Mouse (Mus musculus): Measurements from ENCODE around the gene Vps37c. TPM values are rescaled to one million over a fixed set of nuclear protein-coding genes. Genes with fewer than 3 reads are reported as not detected.
A peak's percentile ranks its signal among the peaks of the same experiment; 100 is the strongest.

The Vps37c gene
- polyA plus RNA-seq (2012; rRNA removed) (6.0 and 6.3 TPM in 2 replicates), polyA plus RNA-seq (2014; fragmentation: Nextera tagmentation; extraction: Ambion mirVana) (9.3 and 10.4 TPM in 2 replicates)

- peak; percentile 91 for ATAC-seq (ENCODE audit: insufficient read depth)
- H3K27me3 ChIP-seq (ENCODE audit: control insufficient read depth, insufficient read depth, low read length), result no peaks in the 10 kb centered on the region
- no peaks in the 10 kb centered on the region for H3K36me3 ChIP-seq (replicated peaks; ENCODE audit: control insufficient read depth, insufficient read depth, low read depth)
- peak within 1 kb of the TSS; percentile 63 to 68 for H3K4me3 ChIP-seq (ENCODE audit: insufficient read depth in 1 of 2, low read depth in 2 of 2, low read length in 2 of 2)
- H3K27ac ChIP-seq, result peak within 1 kb of the TSS; percentile 82
- peak; percentile 79 to 89 (median 83) for DNase-seq (ENCODE audit: low read depth in 3 of 3, low spot score in 3 of 3)
- H3K9me3 ChIP-seq (ENCODE audit: control insufficient read depth, low read length), result no peaks in the 10 kb centered on the region
- H3K4me2 ChIP-seq (ENCODE audit: low read depth), result peak within 1 kb of the TSS; percentile 86
- H3K4me1 ChIP-seq (replicated peaks; ENCODE audit: control insufficient read depth in 2 of 2, insufficient read depth in 2 of 2, low read length in 1 of 2), result peaks cover 39 to 47% of the 10 kb centered on the region in 2 experiments
- peak within 1 kb of the TSS; percentile 81 for H3K9ac ChIP-seq (replicated peaks)
- TF ChIP-seq CTCF (IDR thresholded peaks at IDR 0.05; ENCODE audit: low read depth) (peak; percentile 53), EP300 (IDR thresholded peaks at IDR 0.05; ENCODE audit: low read depth) (no peak; the same call in 1 of the 2 replicates)
- WGBS (ENCODE audit: insufficient replicate concordance), result under 1% methylated on average over 73 of the region's 74 CpGs
These were observed at the start of gene Vps37c for GRCm38 (mm10) chr19:10688537-10689352. Gene Vps37c (plus strand): TSS chr19:10688735.

- no peak for TF ChIP-seq EP300 (IDR thresholded peaks at IDR 0.05; ENCODE audit: low read depth)
- Histone ChIP-seq H3K27me3 (ENCODE audit: control insufficient read depth, insufficient read depth, low read length) (no peaks in the 10 kb centered on the region), H3K4me3 (ENCODE audit: insufficient read depth in 1 of 2, low read depth in 2 of 2, low read length in 2 of 2) (no peak overlapping the region), H3K9me3 (ENCODE audit: control insufficient read depth, low read length) (no peaks in the 10 kb centered on the region), H3K9ac (replicated peaks) (peak overlapping the region; percentile 40; the same call in 1 of the 2 replicates), H3K27ac (peak overlapping the region; percentile 50), H3K4me2 (ENCODE audit: low read depth) (peak overlapping the region; percentile 44), H3K4me1 (replicated peaks; ENCODE audit: control insufficient read depth in 2 of 2, insufficient read depth in 2 of 2, low read length in 1 of 2) (peaks cover 25 to 28% of the 10 kb centered on the region in 2 experiments), H3K36me3 (replicated peaks; ENCODE audit: control insufficient read depth, insufficient read depth, low read depth) (no peaks in the 10 kb centered on the region)
- DNase-seq (ENCODE audit: low read depth in 3 of 3, low spot score in 3 of 3) (peak in 1 of 3 experiments; percentile 36), ATAC-seq (ENCODE audit: insufficient read depth) (peak; percentile 64; the same call in 1 of the 2 replicates)
- 6% methylated on average over 5 of the region's 5 CpGs for WGBS (ENCODE audit: insufficient replicate concordance)
These were observed 48.5 kb upstream of the Vps37c start for GRCm38 (mm10) chr19:10640080-10640479.

GRCm38 (mm10) chr19:10640589-10641378 is 47.8 kb upstream of the Vps37c start:
- H3K4me2 ChIP-seq (ENCODE audit: low read depth), result peak overlapping the region; percentile 44
- no peak for DNase-seq (ENCODE audit: low read depth in 3 of 3, low spot score in 3 of 3)
- H3K36me3 ChIP-seq (replicated peaks; ENCODE audit: control insufficient read depth, insufficient read depth, low read depth), result no peaks in the 10 kb centered on the region

GRCm38 (mm10) chr19:10645616-10646015 is 42.9 kb upstream of the Vps37c start:
- peaks cover 0 to under 1% of the 10 kb centered on the region in 2 experiments; a peak in 2 of 4 replicates for H3K4me1 ChIP-seq (replicated peaks; ENCODE audit: control insufficient read depth in 2 of 2, insufficient read depth in 2 of 2, low read length in 1 of 2)
- H3K4me2 ChIP-seq (ENCODE audit: low read depth), result no peak overlapping the region
- no peak for ATAC-seq (ENCODE audit: insufficient read depth)
- WGBS (ENCODE audit: insufficient replicate concordance), result 71% methylated on average over 2 of the region's 2 CpGs
- no peak for DNase-seq (ENCODE audit: low read depth in 3 of 3, low spot score in 3 of 3)
- H3K36me3 ChIP-seq (replicated peaks; ENCODE audit: control insufficient read depth, insufficient read depth, low read depth), result no peaks in the 10 kb centered on the region
- H3K9ac ChIP-seq (replicated peaks), result no peak overlapping the region
- no peak overlapping the region for H3K27ac ChIP-seq
- no peaks in the 10 kb centered on the region for H3K9me3 ChIP-seq (ENCODE audit: control insufficient read depth, low read length)
- no peak for TF ChIP-seq CTCF (IDR thresholded peaks at IDR 0.05; ENCODE audit: low read depth)
- no peak for TF ChIP-seq EP300 (IDR thresholded peaks at IDR 0.05; ENCODE audit: low read depth)
- no peak overlapping the region for H3K4me3 ChIP-seq (ENCODE audit: insufficient read depth in 1 of 2, low read depth in 2 of 2, low read length in 2 of 2)
- H3K27me3 ChIP-seq (ENCODE audit: control insufficient read depth, insufficient read depth, low read length), result no peaks in the 10 kb centered on the region

More at GRCm38 (mm10) chr19:10640589-10641378, 47.8 kb upstream of the Vps37c start:
- H3K27ac ChIP-seq, result no peak overlapping the region
- ATAC-seq (ENCODE audit: insufficient read depth), result no peak
- WGBS (ENCODE audit: insufficient replicate concordance), result 52% methylated on average over 13 of the region's 13 CpGs
- H3K4me1 ChIP-seq (replicated peaks; ENCODE audit: control insufficient read depth in 2 of 2, insufficient read depth in 2 of 2, low read length in 1 of 2), result peaks cover 20 to 21% of the 10 kb centered on the region in 2 experiments
- no peaks in the 10 kb centered on the region for H3K27me3 ChIP-seq (ENCODE audit: control insufficient read depth, insufficient read depth, low read length)
- peak overlapping the region; percentile 40; the same call in 1 of the 2 replicates for H3K9ac ChIP-seq (replicated peaks)
- H3K9me3 ChIP-seq (ENCODE audit: control insufficient read depth, low read length), result no peaks in the 10 kb centered on the region
- no peak overlapping the region for H3K4me3 ChIP-seq (ENCODE audit: insufficient read depth in 1 of 2, low read depth in 2 of 2, low read length in 2 of 2)
- TF ChIP-seq EP300 (IDR thresholded peaks at IDR 0.05; ENCODE audit: low read depth) (no peak), CTCF (IDR thresholded peaks at IDR 0.05; ENCODE audit: low read depth) (no peak)
